Mouse (Mus musculus): Measurements from ENCODE around the gene Kalrn.

GRCm38 (mm10) chr16:33989106-33989505 lies 584.2 kb downstream of the Kalrn start:
- TF ChIP-seq POLR2A (IDR thresholded peaks at IDR 0.05; ENCODE audit: extremely low read depth, insufficient read depth, low read length) (no peak), CTCF (IDR thresholded peaks at IDR 0.05; ENCODE audit: extremely low read depth, insufficient read depth, low read length) (no peak)
